Mouse (Mus musculus): ENCODE data around the gene Fam69a.
"Not testable (repeated sequence)": the region's sequence is repeated elsewhere in the genome, so short reads cannot be mapped to it uniquely, and the experiment has no call there.

The Fam69a gene

GRCm38 (mm10) chr5:107979901-107980300, 7.0 kb downstream of the Fam69a start:
- DNase-seq (ENCODE audit: low spot score in 2 of 2), result no peak

- DNase-seq (ENCODE audit: low spot score in 2 of 2), result no peak
These were observed 8.4 kb downstream of the Fam69a start for GRCm38 (mm10) chr5:107978289-107979035.

GRCm38 (mm10) chr5:107977640-107978288, 9.1 kb downstream of the Fam69a start:
- DNase-seq (ENCODE audit: low spot score in 2 of 2), result no peak

DNA sequence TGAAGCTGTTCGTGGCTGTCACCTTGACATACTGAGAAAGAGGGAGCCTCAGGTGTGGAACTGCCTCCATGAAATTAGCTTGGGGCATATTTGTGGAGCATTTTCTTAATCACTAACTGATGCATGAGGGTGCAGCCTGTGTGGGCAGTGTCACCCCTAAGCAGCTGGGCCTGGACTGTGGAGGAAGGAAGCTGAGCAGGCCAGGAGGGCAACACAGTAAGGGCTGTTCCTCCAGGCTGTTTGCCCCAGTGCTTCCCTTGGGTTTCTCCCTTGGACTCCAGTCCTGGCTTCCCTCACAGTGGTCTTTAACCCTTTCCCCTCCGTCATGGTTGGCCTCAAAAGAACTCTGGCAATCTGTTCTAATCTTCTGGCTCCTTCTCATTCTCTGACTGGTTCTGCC, 13.6 kb downstream of the Fam69a start:
- DNase-seq (ENCODE audit: low spot score in 2 of 2), result no peak

DNA sequence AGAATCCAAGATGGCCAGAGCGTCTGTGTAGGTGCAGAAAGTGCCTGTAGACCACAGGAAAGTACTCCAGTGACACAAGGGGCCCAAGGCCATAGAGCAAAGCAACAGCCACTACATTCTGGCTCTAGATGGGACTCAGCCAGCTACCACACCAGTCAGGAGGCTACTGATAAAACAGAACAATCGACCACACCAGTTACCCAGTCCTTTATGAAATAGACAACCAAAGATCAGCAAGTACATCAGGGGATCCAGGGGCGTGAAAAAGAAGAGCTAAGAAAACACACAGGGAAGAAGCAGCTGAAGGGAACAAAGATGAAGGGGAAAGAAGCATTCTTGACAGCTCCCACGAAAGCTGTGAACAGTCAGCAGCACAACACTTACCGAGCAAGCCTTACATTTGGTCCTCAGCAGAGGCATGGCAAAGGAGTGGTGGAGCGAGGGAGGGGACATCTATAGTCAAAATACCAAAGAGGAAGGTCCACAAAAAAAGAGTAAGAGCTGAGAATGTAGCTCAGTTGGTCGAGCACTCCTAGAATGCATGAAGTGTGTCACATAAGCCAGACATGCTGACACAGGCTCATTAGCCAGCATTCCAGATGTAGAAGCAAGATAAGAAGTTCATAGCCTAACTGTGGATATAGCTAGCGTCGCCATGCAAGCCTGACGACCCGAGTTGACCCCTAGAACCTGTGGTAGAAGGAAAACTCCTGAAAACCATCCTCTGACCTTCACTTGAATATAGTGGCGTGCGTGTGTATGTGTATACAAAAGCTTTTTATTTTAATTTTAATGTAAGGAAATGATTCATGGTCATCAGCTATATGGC, 14.2 kb downstream of the Fam69a start:
- DNase-seq (ENCODE audit: low spot score in 2 of 2), result no peak

GRCm38 (mm10) chr5:107971069-107971468, 15.8 kb downstream of the Fam69a start:
- no peak for DNase-seq (ENCODE audit: low spot score in 2 of 2)

GRCm38 (mm10) chr5:107969818-107970217, 17.1 kb downstream of the Fam69a start:
- DNase-seq (ENCODE audit: low spot score in 2 of 2), result not testable (repeated sequence)

DNA sequence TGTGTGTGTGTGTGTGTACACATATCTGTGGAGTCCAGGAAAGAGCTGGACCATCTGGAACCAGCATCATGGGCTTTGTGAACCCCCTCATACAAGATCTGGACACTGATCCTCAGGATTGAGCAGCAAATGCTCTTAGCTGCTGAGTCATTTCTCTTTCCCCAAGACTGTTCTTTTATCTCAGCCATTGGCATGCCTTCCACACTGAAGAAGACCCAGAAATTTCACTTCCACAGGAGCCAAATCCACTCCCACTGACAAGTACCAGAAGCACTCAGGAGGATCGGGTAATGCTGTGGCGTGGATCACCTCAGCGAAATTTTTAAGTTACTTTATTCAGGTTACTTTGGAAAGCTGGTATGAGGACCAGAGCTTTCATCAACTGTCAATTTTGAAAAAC, 18.8 kb downstream of the Fam69a start:
- DNase-seq (ENCODE audit: low spot score in 2 of 2), result no peak

DNA sequence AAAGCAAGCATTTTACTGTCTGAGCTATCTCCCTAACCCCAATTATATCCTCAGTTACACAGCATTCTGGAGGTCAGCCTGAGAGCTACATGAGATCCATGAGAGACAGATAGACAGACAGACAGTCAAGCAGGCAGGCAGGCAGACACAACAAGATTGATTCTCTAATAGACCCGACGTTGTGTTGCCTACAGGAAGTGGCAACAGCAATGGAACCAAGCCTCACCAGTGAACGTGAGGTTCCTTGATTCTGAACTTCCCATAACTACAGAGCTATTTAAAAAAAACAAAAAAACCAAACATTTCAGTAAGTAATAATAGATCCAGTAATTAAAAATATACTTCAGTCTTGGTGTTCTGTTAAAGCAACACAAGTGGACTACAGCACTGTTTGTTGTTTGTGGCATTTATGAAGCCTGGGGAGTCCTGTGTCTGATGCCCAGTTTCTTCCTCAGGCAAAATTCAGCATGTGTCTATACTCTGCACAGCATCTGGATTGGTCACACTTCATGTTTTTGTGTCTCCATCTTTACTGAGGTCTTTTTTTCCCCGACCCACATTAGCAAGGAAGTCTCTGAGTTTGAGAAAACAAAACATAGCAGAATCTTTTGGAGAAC, 19.9 kb downstream of the Fam69a start:
- no peak for DNase-seq (ENCODE audit: low spot score in 2 of 2)

- no peak for DNase-seq (ENCODE audit: low spot score in 2 of 2)
These were observed 20.7 kb downstream of the Fam69a start for GRCm38 (mm10) chr5:107966156-107966555.

- DNase-seq (ENCODE audit: low spot score in 2 of 2), result no peak
These were observed 21.4 kb downstream of the Fam69a start for GRCm38 (mm10) chr5:107965355-107965991.

DNA sequence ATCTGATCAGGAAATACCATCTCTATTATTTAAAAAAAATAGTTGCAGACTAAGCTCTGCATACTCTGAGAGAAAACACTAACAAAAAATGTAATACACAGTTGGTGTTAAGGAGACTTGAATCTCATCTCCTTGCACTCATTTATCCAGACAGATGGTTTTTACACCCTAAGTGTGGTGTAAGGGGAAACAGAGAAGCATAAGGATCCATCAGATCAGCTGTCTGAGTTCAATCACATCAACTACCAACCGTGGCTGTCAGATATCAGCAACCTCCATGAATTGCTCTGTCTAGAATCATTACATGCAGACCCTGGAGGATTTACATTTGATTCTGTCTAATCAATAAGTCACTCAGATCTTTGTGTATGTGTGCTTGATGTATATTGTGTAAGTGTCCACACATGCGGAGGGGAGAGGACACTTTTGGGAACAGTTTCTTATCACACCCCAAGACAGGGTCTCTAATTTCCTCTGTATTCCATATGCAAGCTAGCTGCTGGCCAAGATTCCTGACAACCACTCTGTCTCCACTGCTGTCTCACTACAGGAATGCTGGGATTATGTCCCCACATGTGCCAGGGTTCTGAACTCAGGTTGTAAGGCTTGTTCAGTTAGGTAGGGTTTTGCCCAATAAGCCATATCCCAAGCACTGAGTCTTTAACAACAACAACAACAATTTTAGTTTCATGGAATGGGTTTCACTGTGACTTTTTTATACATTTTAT, 22.7 kb downstream of the Fam69a start:
- DNase-seq (ENCODE audit: low spot score in 2 of 2), result no peak

- DNase-seq (ENCODE audit: low spot score in 2 of 2), result peak in 1 of 2 experiments; percentile 17
These were observed 25.2 kb downstream of the Fam69a start for GRCm38 (mm10) chr5:107961438-107962251.

DNA sequence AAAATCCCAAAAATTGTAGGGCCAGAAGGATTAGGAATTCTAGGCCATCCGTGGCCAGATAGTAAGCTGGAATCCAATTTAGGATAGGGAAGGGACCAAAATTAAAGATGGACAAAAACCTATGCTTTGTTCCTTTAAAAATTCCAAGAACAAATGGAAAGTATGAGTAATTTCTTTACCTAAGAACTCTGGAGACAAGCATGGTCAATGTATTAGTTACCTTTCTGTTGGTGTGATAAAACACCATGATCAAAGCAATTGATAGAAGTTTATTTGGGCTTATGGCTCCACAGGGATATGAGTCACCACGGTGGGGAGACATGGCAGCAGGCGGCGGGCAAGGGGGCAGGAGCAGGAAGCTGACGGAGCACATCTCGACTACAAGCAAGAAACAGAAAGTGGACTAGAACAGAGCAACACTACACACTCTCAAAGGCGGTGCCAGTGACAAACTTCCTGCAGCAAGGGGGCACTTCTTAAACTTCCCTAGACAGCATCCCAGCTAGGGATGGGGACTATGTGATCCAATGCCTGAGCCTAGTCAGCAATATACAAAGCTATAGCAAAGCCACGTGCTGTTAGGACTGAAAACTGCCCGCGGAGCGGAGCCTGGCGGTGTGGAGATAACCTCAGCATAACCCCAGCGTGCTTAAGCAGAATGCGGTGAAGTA, 26.2 kb downstream of the Fam69a start:
- DNase-seq (ENCODE audit: low spot score in 2 of 2), result no peak

DNA sequence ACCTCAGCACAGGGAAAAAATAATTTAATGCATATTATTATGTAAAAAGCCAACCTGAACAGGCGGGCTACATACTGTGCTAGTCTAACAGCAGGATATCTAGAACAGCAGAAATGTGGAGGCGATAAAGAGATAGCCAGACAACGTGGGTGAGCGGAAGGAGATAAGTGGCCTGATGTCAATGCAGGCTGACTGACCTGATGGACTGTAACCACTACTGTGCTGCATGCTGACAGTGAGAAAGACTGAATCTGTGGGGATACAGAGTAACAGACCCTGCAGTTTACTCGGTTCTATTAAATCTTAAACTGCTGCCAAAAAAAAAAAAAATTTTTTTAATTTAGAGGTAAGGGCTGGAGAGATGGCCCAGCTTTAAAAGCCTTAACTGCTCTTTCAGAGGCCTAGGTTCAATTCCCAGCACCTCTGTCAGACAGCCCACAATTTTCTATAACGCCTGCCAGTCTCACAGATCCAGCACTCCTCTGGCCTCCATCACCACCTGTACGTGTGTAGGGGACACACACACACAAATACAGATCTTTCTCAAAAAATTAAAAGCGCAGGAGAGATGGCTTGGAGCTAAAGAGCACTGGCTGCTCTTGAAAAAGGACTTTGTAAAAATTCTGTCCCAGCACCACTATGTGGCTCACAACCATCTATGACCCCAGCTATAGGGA, 27.1 kb downstream of the Fam69a start:
- no peak for DNase-seq (ENCODE audit: low spot score in 2 of 2)

GRCm38 (mm10) chr5:107950643-107951042, 36.2 kb downstream of the Fam69a start:
- DNase-seq (ENCODE audit: low spot score in 2 of 2), result no peak

DNA sequence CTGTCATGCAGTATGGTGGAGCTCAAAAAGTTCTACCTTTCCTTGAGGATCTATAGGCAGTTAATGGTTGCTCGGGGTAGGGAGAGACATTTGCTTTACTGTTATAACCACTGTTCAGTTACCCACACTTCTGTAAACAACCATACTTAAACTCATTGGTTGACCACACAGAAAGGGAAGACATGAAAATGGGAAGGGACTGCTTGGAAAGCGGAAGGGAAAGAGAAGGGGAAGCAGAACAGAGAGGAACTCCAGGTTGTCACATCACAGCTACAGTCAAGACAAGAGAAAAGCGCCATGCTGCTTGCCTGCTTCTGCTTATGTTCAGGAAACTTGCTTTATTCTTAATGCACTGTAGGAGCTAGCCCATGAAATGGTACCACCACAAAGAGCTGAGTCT, 37.3 kb downstream of the Fam69a start:
- DNase-seq (ENCODE audit: low spot score in 2 of 2), result no peak

GRCm38 (mm10) chr5:107948899-107949298, 38.0 kb downstream of the Fam69a start:
- no peak for DNase-seq (ENCODE audit: low spot score in 2 of 2)

DNA sequence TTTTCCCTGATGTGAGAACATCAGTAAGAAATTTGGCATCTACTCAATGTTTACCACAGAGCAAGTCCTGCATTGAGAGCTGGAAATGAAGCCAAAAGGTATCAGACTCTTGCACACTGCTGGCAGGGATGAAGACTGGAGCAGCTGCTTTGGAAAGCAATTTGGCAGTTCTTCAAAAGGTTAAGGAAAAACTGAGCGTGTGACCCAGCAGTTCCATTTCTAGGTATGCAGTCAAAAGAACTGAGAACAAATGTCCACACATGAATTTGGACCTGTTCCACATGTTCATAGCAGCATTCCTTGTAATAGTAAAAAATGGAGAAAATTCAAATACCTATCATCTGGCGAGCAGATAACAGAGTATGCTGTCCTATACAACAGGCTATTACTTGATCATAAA, 39.3 kb downstream of the Fam69a start:
- no peak for DNase-seq (ENCODE audit: low spot score in 2 of 2)

All from frontal cortex, postnatal 10 days (tissue).